Mouse (Mus musculus) stomach, postnatal 0 days (tissue): Measurements from ENCODE around the gene Twf2.

Experiments
- CTCF ChIP-seq: IDR thresholded peaks from 2 replicates; pipeline ENCODE4 v1.5.1; 2016; ENCODE audit warnings: antibody characterized with exemption, low read depth, mild to moderate bottlenecking, moderate library complexity
- EP300 ChIP-seq: optimal IDR thresholded peaks from 2 replicates; pipeline ENCODE3; 2016; ENCODE audit warnings: antibody characterized with exemption

GRCm38 (mm10) chr9:106179454-106179853, 23.5 kb upstream of the Twf2 start:
- no peak for TF ChIP-seq CTCF
- no peak for TF ChIP-seq EP300
